Mouse (Mus musculus) heart, adult 9 months (tissue): ENCODE data around the gene Nek3.
A peak's percentile ranks its signal among the peaks of the same experiment; 100 is the strongest.

Experiments used
- DNase-seq, 2 experiments: peaks; one replicate each; pipeline ENCODE4 v3.0.0; 2022; ENCODE audit warnings: low spot score in 2 of 2

Gene Nek3

GRCm38 (mm10) chr8:22166080-22166603 lies at the start of gene Nek3:
Nek3 (minus strand) TSS chr8:22166435.
- peak; percentile 75 to 81 for DNase-seq

GRCm38 (mm10) chr8:22214826-22215225 lies 48.6 kb upstream of the Nek3 start:
- DNase-seq, result peak; percentile 20 to 23

GRCm38 (mm10) chr8:22209012-22209411 lies 42.8 kb upstream of the Nek3 start:
- DNase-seq, result peak; percentile 29 to 56

- DNase-seq, result no peak
Observed at GRCm38 (mm10) chr8:22207535-22207934, 41.3 kb upstream of the Nek3 start.

GRCm38 (mm10) chr8:22199481-22199880 lies 33.2 kb upstream of the Nek3 start:
- no peak for DNase-seq

- no peak for DNase-seq
Observed at GRCm38 (mm10) chr8:22197914-22198313, 31.7 kb upstream of the Nek3 start.

GRCm38 (mm10) chr8:22193432-22194010 lies 27.3 kb upstream of the Nek3 start:
- no peak for DNase-seq

- peak; percentile 86 to 89 for DNase-seq
Observed at GRCm38 (mm10) chr8:22192660-22193431, 26.6 kb upstream of the Nek3 start, which contains the start of gene Vps36. Vps36 (plus strand) TSS chr8:22192809.

GRCm38 (mm10) chr8:22185431-22186397 lies 19.5 kb upstream of the Nek3 start, which contains the start of gene Ckap2:
Ckap2 (minus strand) TSS chr8:22185819.
- peak; percentile 88 to 89 for DNase-seq

- DNase-seq, result no peak
Observed at GRCm38 (mm10) chr8:22184884-22185283, 18.6 kb upstream of the Nek3 start.

GRCm38 (mm10) chr8:22175966-22176365 lies 9.7 kb upstream of the Nek3 start:
- no peak for DNase-seq

GRCm38 (mm10) chr8:22169167-22169566 lies 2.9 kb upstream of the Nek3 start:
- DNase-seq, result no peak

- DNase-seq, result no peak
Observed at GRCm38 (mm10) chr8:22165251-22166079, 770 bp downstream of the Nek3 start.

- no peak for DNase-seq
Observed at GRCm38 (mm10) chr8:22164431-22164830, 1.8 kb downstream of the Nek3 start.

- no peak for DNase-seq
Observed at GRCm38 (mm10) chr8:22162206-22162605, 4.0 kb downstream of the Nek3 start.

GRCm38 (mm10) chr8:22150345-22150663 lies 15.9 kb downstream of the Nek3 start:
- DNase-seq, result no peak

GRCm38 (mm10) chr8:22149643-22150344 lies 16.4 kb downstream of the Nek3 start:
- no peak for DNase-seq

- no peak for DNase-seq
Observed at GRCm38 (mm10) chr8:22148367-22148740, 17.9 kb downstream of the Nek3 start.

- no peak for DNase-seq
Observed at GRCm38 (mm10) chr8:22147706-22148366, 18.4 kb downstream of the Nek3 start.

- DNase-seq, result no peak
Observed at GRCm38 (mm10) chr8:22145831-22146230, 20.4 kb downstream of the Nek3 start.
